In the genomic region with DNA sequence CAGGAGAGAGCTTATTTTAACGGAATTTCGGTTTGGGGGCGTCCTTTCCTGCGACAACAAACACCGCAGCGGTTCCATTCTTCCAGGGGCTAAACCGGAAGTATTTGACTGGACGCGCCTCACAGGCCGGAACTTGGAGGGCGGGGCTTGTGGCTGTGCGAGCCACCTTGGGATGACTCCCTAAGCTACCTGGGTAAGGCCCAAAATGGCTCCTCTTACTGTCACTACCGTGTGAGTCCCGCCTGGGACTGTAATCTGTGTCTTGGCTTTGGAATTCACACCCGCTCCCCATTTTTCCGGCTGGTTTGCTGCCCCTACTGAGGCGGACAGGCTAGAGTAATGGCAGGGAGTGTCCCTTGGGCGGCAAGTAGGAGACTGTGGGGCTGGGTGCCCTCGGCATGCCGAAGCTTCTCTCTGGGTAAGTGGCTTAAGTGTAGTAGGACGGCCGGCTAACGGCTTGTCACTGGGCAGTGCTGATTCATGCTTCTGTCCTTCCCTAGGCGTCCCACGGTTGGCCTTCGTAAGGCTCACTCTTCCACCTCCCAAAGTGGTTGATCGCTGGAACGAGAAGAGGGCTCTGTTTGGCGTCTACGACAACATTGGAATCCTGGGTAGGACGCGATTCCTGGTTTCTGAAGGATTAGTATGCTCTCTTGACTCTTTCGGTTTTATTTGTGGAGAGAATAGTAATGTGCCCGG, we compare ENCODE assay signal across 8 mouse cellular contexts. TPM values are rescaled to one million over a fixed set of nuclear protein-coding genes. Genes with fewer than 3 reads are reported as not detected.
DNase-seq lines count a peak whose midpoint lies in the region; ATAC-seq and TF ChIP-seq lines count a peak whose summit lies in the region.

No protein-coding gene starts in this region.

- no peaks in the 10 kb centered on the region for H3K9me3 ChIP-seq in embryonic facial prominence, embryonic 13.5 days
- no peaks in the 10 kb centered on the region for H3K9me3 ChIP-seq in limb, embryonic 13.5 days
- no peaks in the 10 kb centered on the region for H3K9me3 ChIP-seq in midbrain, embryonic 16.5 days (replicated peaks; ENCODE audit: control insufficient read depth, low read length, poor library complexity, severe bottlenecking)

- WGBS in embryonic facial prominence, embryonic 13.5 days: under 1% methylated on average over 34 of the region's 34 CpGs
- under 1% methylated on average over 34 of the region's 34 CpGs for WGBS in heart, adult 2 months
- whole genome bisulfite sequencing in limb, embryonic 13.5 days: under 1% methylated on average over 34 of the region's 34 CpGs
- under 1% methylated on average over 34 of the region's 34 CpGs for WGBS in midbrain, embryonic 16.5 days

- peak; percentile 89 for ATAC-seq in embryonic facial prominence, embryonic 13.5 days (ENCODE audit: insufficient number of reproducible peaks, insufficient read depth, low FRiP score, low TSS enrichment, low read depth)
- peak; percentile 95 for ATAC-seq in limb, embryonic 13.5 days (ENCODE audit: low FRiP score, low read depth)
- ATAC-seq in midbrain, embryonic 16.5 days: peak; percentile 96

- peak; percentile 60; the same call in 1 of the 2 replicates for TF ChIP-seq POLR2A in heart, adult 2 months (IDR thresholded peaks at IDR 0.05; ENCODE audit: insufficient read depth, low read depth, low read length)

- H3K9ac ChIP-seq in embryonic facial prominence, embryonic 13.5 days: peak overlapping the region; percentile 86
- H3K9ac ChIP-seq in heart, adult 2 months (ENCODE audit: low read depth, low read length): peak overlapping the region; percentile 77
- peak overlapping the region; percentile 85 for H3K9ac ChIP-seq in limb, embryonic 13.5 days
- peak overlapping the region; percentile 82 for H3K9ac ChIP-seq in midbrain, embryonic 16.5 days (ENCODE audit: low read depth, low read length)

- no peak for TF ChIP-seq CTCF in heart, adult 2 months (IDR thresholded peaks at IDR 0.05)

- peak overlapping the region; percentile 100 for H3K27ac ChIP-seq in embryonic facial prominence, embryonic 13.5 days
- peak overlapping the region; percentile 97 for H3K27ac ChIP-seq in heart, adult 2 months
- H3K27ac ChIP-seq in limb, embryonic 13.5 days: peak overlapping the region; percentile 100
- H3K27ac ChIP-seq in midbrain, embryonic 16.5 days (ENCODE audit: low read length): peak overlapping the region; percentile 100

- H3K79me2 ChIP-seq in heart, adult 2 months (replicated peaks; ENCODE audit: control insufficient read depth, insufficient read depth, low read length): no peaks in the 10 kb centered on the region

- peaks cover 49% of the 10 kb centered on the region for H3K36me3 ChIP-seq in embryonic facial prominence, embryonic 13.5 days
- H3K36me3 ChIP-seq in heart, adult 2 months (ENCODE audit: control insufficient read depth, insufficient read depth, low read length): peaks cover 9% of the 10 kb centered on the region
- H3K36me3 ChIP-seq in limb, embryonic 13.5 days: peaks cover 50% of the 10 kb centered on the region
- H3K36me3 ChIP-seq in midbrain, embryonic 16.5 days (ENCODE audit: control insufficient read depth, insufficient read depth, low read length): peaks cover 6% of the 10 kb centered on the region; the same call in 1 of the 2 replicates

- DNase-seq in 3134 (ENCODE audit: extremely low read depth, insufficient read length, low spot score): peak; percentile 86
- peak; percentile 93 to 96 for DNase-seq in adrenal gland, postnatal 36 days
- DNase-seq in heart, adult 2 months: peak; percentile 90 to 92
- DNase-seq in kidney, adult 8-10 months: peak; percentile 94
- peak; percentile 87 to 96 for DNase-seq in spleen, postnatal 10 days (ENCODE audit: low spot score in 2 of 2)

- TF ChIP-seq EP300 in heart, adult 2 months (IDR thresholded peaks at IDR 0.05; ENCODE audit: insufficient read depth, low read depth, low read length): no peak

- intact Hi-C loops in heart, adult 2 months (cut with DNase I): loop anchor here (2.0 kb wide), 1 partner anchor 23 kb away; a partner anchor contains a TSS

- H3K27me3 ChIP-seq in embryonic facial prominence, embryonic 13.5 days: no peaks in the 10 kb centered on the region
- H3K27me3 ChIP-seq in heart, adult 2 months (ENCODE audit: control insufficient read depth, insufficient read depth, low read length): no peaks in the 10 kb centered on the region
- H3K27me3 ChIP-seq in limb, embryonic 13.5 days: no peaks in the 10 kb centered on the region
- H3K27me3 ChIP-seq in midbrain, embryonic 16.5 days (ENCODE audit: control insufficient read depth, insufficient read depth, low read depth, low read length): no peaks in the 10 kb centered on the region

- peaks cover 21% of the 10 kb centered on the region for H3K4me1 ChIP-seq in embryonic facial prominence, embryonic 13.5 days
- H3K4me1 ChIP-seq in heart, adult 2 months (ENCODE audit: control insufficient read depth, insufficient read depth, low read length): peaks cover 3% of the 10 kb centered on the region
- peaks cover 21% of the 10 kb centered on the region for H3K4me1 ChIP-seq in limb, embryonic 13.5 days
- H3K4me1 ChIP-seq in midbrain, embryonic 16.5 days (ENCODE audit: control insufficient read depth, insufficient read depth, low read length): peaks cover 14% of the 10 kb centered on the region

- peak overlapping the region; percentile 84 for H3K4me2 ChIP-seq in embryonic facial prominence, embryonic 13.5 days
- peak overlapping the region; percentile 91 for H3K4me2 ChIP-seq in limb, embryonic 13.5 days (replicated peaks)
- peak overlapping the region; percentile 93 for H3K4me2 ChIP-seq in midbrain, embryonic 16.5 days (ENCODE audit: low read length)

- H3K4me3 ChIP-seq in embryonic facial prominence, embryonic 13.5 days: peak overlapping the region; percentile 60
- peak overlapping the region; percentile 67 for H3K4me3 ChIP-seq in heart, adult 2 months
- peak overlapping the region; percentile 73 for H3K4me3 ChIP-seq in limb, embryonic 13.5 days
- peak overlapping the region; percentile 77 for H3K4me3 ChIP-seq in midbrain, embryonic 16.5 days (ENCODE audit: low read depth, low read length)

RNA-seq across cellular contexts. Expression of a gene that starts 0.6 kb away (rescaled TPM):
- 100 to 1,000 TPM; 176 to 205 TPM for total RNA-seq in adrenal gland, postnatal 36 days (2021)
- polyA plus RNA-seq in embryonic facial prominence, embryonic 13.5 days (2015; fragmentation: Nextera tagmentation; extraction: Ambion mirVana): 216 and 218 TPM in 2 replicates
- total RNA-seq in heart, adult 2 months (2021): 100 to 1,000 TPM; 303 to 343 TPM
- 166 and 170 TPM in 2 replicates for polyA plus RNA-seq in heart, adult 2 months (2012; rRNA removed)
- 212 and 213 TPM in 2 replicates for polyA plus RNA-seq in limb, embryonic 13.5 days (2015; fragmentation: Nextera tagmentation; extraction: Ambion mirVana)
- polyA plus RNA-seq in midbrain, embryonic 16.5 days (2015; fragmentation: Nextera tagmentation; extraction: Ambion mirVana): 132 TPM in 2 replicates

RNA-seq across cellular contexts. Expression of a gene that starts 0.7 kb away (rescaled TPM):
- 10 to 100 TPM; 18.5 to 25.6 TPM for total RNA-seq in adrenal gland, postnatal 36 days (2021)
- 150 and 163 TPM in 2 replicates for polyA plus RNA-seq in embryonic facial prominence, embryonic 13.5 days (2015; fragmentation: Nextera tagmentation; extraction: Ambion mirVana)
- 10 to 100 TPM; 17.6 TPM for total RNA-seq in heart, adult 2 months (2021)
- 34.0 and 40.2 TPM in 2 replicates for polyA plus RNA-seq in heart, adult 2 months (2012; rRNA removed)
- polyA plus RNA-seq in limb, embryonic 13.5 days (2015; fragmentation: Nextera tagmentation; extraction: Ambion mirVana): 146 and 148 TPM in 2 replicates
- polyA plus RNA-seq in midbrain, embryonic 16.5 days (2015; fragmentation: Nextera tagmentation; extraction: Ambion mirVana): 39.4 and 41.2 TPM in 2 replicates

RNA-seq across cellular contexts. Expression of a gene that starts 23.2 kb away (rescaled TPM):
- 10 to 100 TPM; 34.4 to 40.2 TPM for total RNA-seq in adrenal gland, postnatal 36 days (2021)
- 4.3 and 4.4 TPM in 2 replicates for polyA plus RNA-seq in embryonic facial prominence, embryonic 13.5 days (2015; fragmentation: Nextera tagmentation; extraction: Ambion mirVana)
- 1 to 10 TPM; 4.9 to 5.3 TPM for total RNA-seq in heart, adult 2 months (2021)
- 14.1 and 20.4 TPM in 2 replicates for polyA plus RNA-seq in heart, adult 2 months (2012; rRNA removed)
- polyA plus RNA-seq in limb, embryonic 13.5 days (2015; fragmentation: Nextera tagmentation; extraction: Ambion mirVana): 6.1 and 7.0 TPM in 2 replicates
- polyA plus RNA-seq in midbrain, embryonic 16.5 days (2015; fragmentation: Nextera tagmentation; extraction: Ambion mirVana): 14.2 and 21.2 TPM in 2 replicates

RNA-seq across cellular contexts. Expression of a gene that starts 25.9 kb away (rescaled TPM):
- total RNA-seq in adrenal gland, postnatal 36 days (2021): 1,000 to 10,000 TPM; 2,066 to 3,178 TPM
- polyA plus RNA-seq in embryonic facial prominence, embryonic 13.5 days (2015; fragmentation: Nextera tagmentation; extraction: Ambion mirVana): 1,482 and 1,867 TPM in 2 replicates
- total RNA-seq in heart, adult 2 months (2021): 1,000 to 10,000 TPM; 4,018 to 4,312 TPM
- 7,726 and 8,318 TPM in 2 replicates for polyA plus RNA-seq in heart, adult 2 months (2012; rRNA removed)
- 1,893 and 1,983 TPM in 2 replicates for polyA plus RNA-seq in limb, embryonic 13.5 days (2015; fragmentation: Nextera tagmentation; extraction: Ambion mirVana)
- polyA plus RNA-seq in midbrain, embryonic 16.5 days (2015; fragmentation: Nextera tagmentation; extraction: Ambion mirVana): 1,326 and 1,443 TPM in 2 replicates

RNA-seq across cellular contexts. Expression of a gene that starts 39.5 kb away (rescaled TPM):
- total RNA-seq in adrenal gland, postnatal 36 days (2021): 10 to 100 TPM in 1 of 2 experiments, 1 to 10 TPM in 1; 9.3 to 11.5 TPM
- polyA plus RNA-seq in embryonic facial prominence, embryonic 13.5 days (2015; fragmentation: Nextera tagmentation; extraction: Ambion mirVana): 2.8 and 3.5 TPM in 2 replicates
- 1 to 10 TPM; 4.1 to 6.6 TPM for total RNA-seq in heart, adult 2 months (2021)
- 7.4 and 7.6 TPM in 2 replicates for polyA plus RNA-seq in heart, adult 2 months (2012; rRNA removed)
- polyA plus RNA-seq in limb, embryonic 13.5 days (2015; fragmentation: Nextera tagmentation; extraction: Ambion mirVana): 3.1 and 3.2 TPM in 2 replicates
- 7.4 and 8.3 TPM in 2 replicates for polyA plus RNA-seq in midbrain, embryonic 16.5 days (2015; fragmentation: Nextera tagmentation; extraction: Ambion mirVana)

Comparison
In these comparisons a context has a peak if more than half of its experiments do, and no peak if none do; other contexts are left out.
1. Peak in every context shown above with its lines: DNase-seq, ATAC-seq, H3K4me3 ChIP-seq and H3K27ac ChIP-seq.